Mouse (Mus musculus): ENCODE results near the gene Zbp1. TPM values are rescaled to one million over a fixed set of nuclear protein-coding genes. Genes with fewer than 3 reads are reported as not detected.

Gene Zbp1
- polyA plus RNA-seq, 1 experiment from 2014 or later, result not detected

- Histone ChIP-seq H3K9me3 (ENCODE audit: control insufficient read depth, low read length) (0 out of 2 replicates have a peak, but pooled peaks cover 3% of the 10 kb centered on the region), H3K36me3 (ENCODE audit: control insufficient read depth, insufficient read depth, low read length) (no peaks in the 10 kb centered on the region), H3K4me3 (ENCODE audit: control insufficient read depth in 1 of 2, insufficient read depth in 1 of 2, low read depth in 1 of 2, low read length in 2 of 2) (no peak overlapping the region), H3K4me1 (ENCODE audit: control insufficient read depth in 2 of 2, insufficient read depth in 2 of 2, low read length in 2 of 2) (no peaks in the 10 kb centered on the region), H3K9ac (ENCODE audit: low read length) (no peak overlapping the region), H3K4me2 (ENCODE audit: low read length) (no peak overlapping the region), H3K27me3 (ENCODE audit: control insufficient read depth, insufficient read depth, low read length) (no peaks in the 10 kb centered on the region), H3K27ac (replicated peaks in 1 of 2; ENCODE audit: control insufficient read depth in 1 of 2, insufficient read depth in 1 of 2, low read depth in 2 of 2, low read length in 2 of 2) (no peak overlapping the region)
- ATAC-seq (ENCODE audit: insufficient number of reproducible peaks, insufficient read depth, low FRiP score, low read depth), result no peak
- WGBS, result 87% methylated on average over 7 of the region's 7 CpGs
Measured at GRCm38 (mm10) chr2:173209091-173209815, 9.5 kb downstream of the Zbp1 start.

- Histone ChIP-seq H3K36me3 (ENCODE audit: control insufficient read depth, insufficient read depth, low read length) (no peaks in the 10 kb centered on the region), H3K27me3 (ENCODE audit: control insufficient read depth, insufficient read depth, low read length) (no peaks in the 10 kb centered on the region), H3K4me3 (ENCODE audit: control insufficient read depth in 1 of 2, insufficient read depth in 1 of 2, low read depth in 1 of 2, low read length in 2 of 2) (no peak overlapping the region), H3K27ac (replicated peaks in 1 of 2; ENCODE audit: control insufficient read depth in 1 of 2, insufficient read depth in 1 of 2, low read depth in 2 of 2, low read length in 2 of 2) (no peak overlapping the region), H3K4me1 (ENCODE audit: control insufficient read depth in 2 of 2, insufficient read depth in 2 of 2, low read length in 2 of 2) (no peaks in the 10 kb centered on the region), H3K9me3 (ENCODE audit: control insufficient read depth, low read length) (0 out of 2 replicates have a peak, but pooled peaks cover 3% of the 10 kb centered on the region), H3K9ac (ENCODE audit: low read length) (no peak overlapping the region), H3K4me2 (ENCODE audit: low read length) (no peak overlapping the region)
- ATAC-seq (ENCODE audit: insufficient number of reproducible peaks, insufficient read depth, low FRiP score, low read depth), result no peak
- WGBS, result 93% methylated on average over 3 of the region's 3 CpGs
Measured at GRCm38 (mm10) chr2:173207051-173207450, 11.7 kb downstream of the Zbp1 start.

GRCm38 (mm10) chr2:173205563-173206099, 13.1 kb downstream of the Zbp1 start:
- H3K9me3 ChIP-seq (ENCODE audit: control insufficient read depth, low read length), result 0 out of 2 replicates have a peak, but pooled peaks cover 3% of the 10 kb centered on the region
- WGBS, result 87% methylated on average over 14 of the region's 14 CpGs
- H3K4me2 ChIP-seq (ENCODE audit: low read length), result no peak overlapping the region
- H3K9ac ChIP-seq (ENCODE audit: low read length), result no peak overlapping the region
- H3K4me3 ChIP-seq (ENCODE audit: control insufficient read depth in 1 of 2, insufficient read depth in 1 of 2, low read depth in 1 of 2, low read length in 2 of 2), result no peak overlapping the region
- ATAC-seq (ENCODE audit: insufficient number of reproducible peaks, insufficient read depth, low FRiP score, low read depth), result no peak
- H3K27me3 ChIP-seq (ENCODE audit: control insufficient read depth, insufficient read depth, low read length), result no peaks in the 10 kb centered on the region
- no peaks in the 10 kb centered on the region for H3K4me1 ChIP-seq (ENCODE audit: control insufficient read depth in 2 of 2, insufficient read depth in 2 of 2, low read length in 2 of 2)
- no peaks in the 10 kb centered on the region for H3K36me3 ChIP-seq (ENCODE audit: control insufficient read depth, insufficient read depth, low read length)
- H3K27ac ChIP-seq (replicated peaks in 1 of 2; ENCODE audit: control insufficient read depth in 1 of 2, insufficient read depth in 1 of 2, low read depth in 2 of 2, low read length in 2 of 2), result no peak overlapping the region

GRCm38 (mm10) chr2:173204671-173205070, 14.1 kb downstream of the Zbp1 start:
- Histone ChIP-seq H3K4me3 (ENCODE audit: control insufficient read depth in 1 of 2, insufficient read depth in 1 of 2, low read depth in 1 of 2, low read length in 2 of 2) (no peak overlapping the region), H3K4me1 (ENCODE audit: control insufficient read depth in 2 of 2, insufficient read depth in 2 of 2, low read length in 2 of 2) (no peaks in the 10 kb centered on the region), H3K36me3 (ENCODE audit: control insufficient read depth, insufficient read depth, low read length) (no peaks in the 10 kb centered on the region), H3K27me3 (ENCODE audit: control insufficient read depth, insufficient read depth, low read length) (no peaks in the 10 kb centered on the region), H3K4me2 (ENCODE audit: low read length) (no peak overlapping the region), H3K9ac (ENCODE audit: low read length) (no peak overlapping the region), H3K27ac (replicated peaks in 1 of 2; ENCODE audit: control insufficient read depth in 1 of 2, insufficient read depth in 1 of 2, low read depth in 2 of 2, low read length in 2 of 2) (no peak overlapping the region), H3K9me3 (ENCODE audit: control insufficient read depth, low read length) (0 out of 2 replicates have a peak, but pooled peaks cover 5% of the 10 kb centered on the region)
- ATAC-seq (ENCODE audit: insufficient number of reproducible peaks, insufficient read depth, low FRiP score, low read depth), result no peak
- WGBS, result 69% methylated on average over 3 of the region's 4 CpGs

- no peak for ATAC-seq (ENCODE audit: insufficient number of reproducible peaks, insufficient read depth, low FRiP score, low read depth)
- H3K4me3 ChIP-seq (ENCODE audit: control insufficient read depth in 1 of 2, insufficient read depth in 1 of 2, low read depth in 1 of 2, low read length in 2 of 2), result no peak overlapping the region
- 0 out of 2 replicates have a peak, but pooled peaks cover 7% of the 10 kb centered on the region for H3K9me3 ChIP-seq (ENCODE audit: control insufficient read depth, low read length)
- no peak overlapping the region for H3K27ac ChIP-seq (replicated peaks in 1 of 2; ENCODE audit: control insufficient read depth in 1 of 2, insufficient read depth in 1 of 2, low read depth in 2 of 2, low read length in 2 of 2)
- 75% methylated on average over 3 of the region's 3 CpGs for WGBS
- no peaks in the 10 kb centered on the region for H3K27me3 ChIP-seq (ENCODE audit: control insufficient read depth, insufficient read depth, low read length)
- no peaks in the 10 kb centered on the region for H3K4me1 ChIP-seq (ENCODE audit: control insufficient read depth in 2 of 2, insufficient read depth in 2 of 2, low read length in 2 of 2)
- H3K9ac ChIP-seq (ENCODE audit: low read length), result no peak overlapping the region
- H3K36me3 ChIP-seq (ENCODE audit: control insufficient read depth, insufficient read depth, low read length), result no peaks in the 10 kb centered on the region
- no peak overlapping the region for H3K4me2 ChIP-seq (ENCODE audit: low read length)
Measured at GRCm38 (mm10) chr2:173203726-173204125, 15.0 kb downstream of the Zbp1 start.

GRCm38 (mm10) chr2:173202924-173203689, 15.6 kb downstream of the Zbp1 start:
- no peak overlapping the region for H3K4me2 ChIP-seq (ENCODE audit: low read length)
- 0 out of 2 replicates have a peak, but pooled peaks cover 7% of the 10 kb centered on the region for H3K9me3 ChIP-seq (ENCODE audit: control insufficient read depth, low read length)
- no peak overlapping the region for H3K9ac ChIP-seq (ENCODE audit: low read length)
- H3K27me3 ChIP-seq (ENCODE audit: control insufficient read depth, insufficient read depth, low read length), result no peaks in the 10 kb centered on the region
- no peaks in the 10 kb centered on the region for H3K36me3 ChIP-seq (ENCODE audit: control insufficient read depth, insufficient read depth, low read length)
- H3K4me1 ChIP-seq (ENCODE audit: control insufficient read depth in 2 of 2, insufficient read depth in 2 of 2, low read length in 2 of 2), result no peaks in the 10 kb centered on the region
- H3K4me3 ChIP-seq (ENCODE audit: control insufficient read depth in 1 of 2, insufficient read depth in 1 of 2, low read depth in 1 of 2, low read length in 2 of 2), result no peak overlapping the region
- no peak for ATAC-seq (ENCODE audit: insufficient number of reproducible peaks, insufficient read depth, low FRiP score, low read depth)
- 87% methylated on average over 19 of the region's 19 CpGs for WGBS
- H3K27ac ChIP-seq (replicated peaks in 1 of 2; ENCODE audit: control insufficient read depth in 1 of 2, insufficient read depth in 1 of 2, low read depth in 2 of 2, low read length in 2 of 2), result no peak overlapping the region

GRCm38 (mm10) chr2:173194796-173195195, 23.9 kb downstream of the Zbp1 start:
- ATAC-seq (ENCODE audit: insufficient number of reproducible peaks, insufficient read depth, low FRiP score, low read depth), result no peak
- no peak overlapping the region for H3K9ac ChIP-seq (ENCODE audit: low read length)
- no peak overlapping the region for H3K4me2 ChIP-seq (ENCODE audit: low read length)
- no peaks in the 10 kb centered on the region for H3K36me3 ChIP-seq (ENCODE audit: control insufficient read depth, insufficient read depth, low read length)
- H3K27ac ChIP-seq (replicated peaks in 1 of 2; ENCODE audit: control insufficient read depth in 1 of 2, insufficient read depth in 1 of 2, low read depth in 2 of 2, low read length in 2 of 2), result no peak overlapping the region
- no peaks in the 10 kb centered on the region for H3K4me1 ChIP-seq (ENCODE audit: control insufficient read depth in 2 of 2, insufficient read depth in 2 of 2, low read length in 2 of 2)
- H3K27me3 ChIP-seq (ENCODE audit: control insufficient read depth, insufficient read depth, low read length), result no peaks in the 10 kb centered on the region
- H3K9me3 ChIP-seq (ENCODE audit: control insufficient read depth, low read length), result 0 out of 2 replicates have a peak, but pooled peaks cover 3% of the 10 kb centered on the region
- no peak overlapping the region for H3K4me3 ChIP-seq (ENCODE audit: control insufficient read depth in 1 of 2, insufficient read depth in 1 of 2, low read depth in 1 of 2, low read length in 2 of 2)
- 82% methylated on average over 4 of the region's 4 CpGs for WGBS

Data from heart, embryonic 14.5 days (tissue).